Mouse (Mus musculus) bone marrow macrophage, adult 2 months (primary cell): Measurements from ENCODE around the gene Cd38.

Experiments used
- CTCF ChIP-seq: IDR thresholded peaks from 2 replicates; pipeline ENCODE4 v1.5.1; 2012; ENCODE audit warnings: low read depth, mild to moderate bottlenecking, low read length, moderate library complexity
- POLR2A ChIP-seq: IDR thresholded peaks from 2 replicates; pipeline ENCODE4 v1.6.1; 2012; ENCODE audit warnings: mild to moderate bottlenecking, low read depth, low read length, borderline replicate concordance

DNA sequence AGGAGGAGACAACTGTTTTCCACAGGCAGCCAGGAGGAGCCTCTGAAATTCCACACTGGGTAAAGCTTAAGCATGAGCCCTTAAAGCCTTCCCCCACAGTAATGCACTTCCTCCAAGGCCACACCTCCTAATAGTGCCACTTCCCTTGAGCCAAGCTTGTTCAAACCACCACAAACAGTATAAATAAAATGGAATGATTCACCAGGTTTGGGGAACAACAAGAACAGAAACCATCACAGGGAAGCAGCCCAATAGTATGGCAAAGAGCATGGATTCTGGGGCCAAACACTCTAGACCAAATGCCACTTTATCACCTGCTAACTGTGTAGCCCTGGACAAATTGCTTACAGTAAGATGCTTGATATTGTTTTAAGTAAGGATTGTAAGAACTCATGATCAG is 20.8 kb upstream of the Cd38 start:
- TF ChIP-seq CTCF = no peak
- TF ChIP-seq POLR2A = no peak
